Mouse (Mus musculus): ENCODE data around the gene Atraid. TPM values are rescaled to one million over a fixed set of nuclear protein-coding genes. Genes with fewer than 3 reads are reported as not detected.

Atraid gene
- polyA plus RNA-seq, 2 experiments: 28.8 to 50.4 TPM

GRCm38 (mm10) chr5:31081386-31081785, 33.3 kb downstream of the Atraid start:
- TF ChIP-seq CTCF (IDR thresholded peaks at IDR 0.05; ENCODE audit: low read depth) (peak; percentile 90), EP300 (IDR thresholded peaks at IDR 0.05; ENCODE audit: low read depth) (no peak)
- Histone ChIP-seq H3K9ac (replicated peaks) (no peak overlapping the region), H3K4me3 (ENCODE audit: insufficient read depth in 1 of 2, low read depth in 2 of 2, low read length in 2 of 2) (no peak overlapping the region), H3K27me3 (ENCODE audit: control insufficient read depth, insufficient read depth, low read length) (peaks cover 3% of the 10 kb centered on the region; the same call in 1 of the 2 replicates), H3K9me3 (ENCODE audit: control insufficient read depth, low read length) (no peaks in the 10 kb centered on the region), H3K27ac (no peak overlapping the region), H3K4me2 (ENCODE audit: low read depth) (no peak overlapping the region), H3K36me3 (replicated peaks; ENCODE audit: control insufficient read depth, insufficient read depth, low read depth) (peaks cover under 1% of the 10 kb centered on the region; the same call in 1 of the 2 replicates), H3K4me1 (replicated peaks; ENCODE audit: control insufficient read depth in 2 of 2, insufficient read depth in 2 of 2, low read length in 1 of 2) (peaks cover 0 to 7% of the 10 kb centered on the region in 2 experiments; a peak in 2 of 4 replicates)
- WGBS (ENCODE audit: insufficient replicate concordance): 52% methylated on average over 3 of the region's 3 CpGs
- ATAC-seq (ENCODE audit: insufficient read depth) (0 out of 2 replicates have a peak, but pooled peaks have one; percentile 38), DNase-seq (ENCODE audit: low read depth in 3 of 3, low spot score in 3 of 3) (no peak)

- Histone ChIP-seq H3K4me2 (ENCODE audit: low read depth) (no peak overlapping the region), H3K4me1 (replicated peaks; ENCODE audit: control insufficient read depth in 2 of 2, insufficient read depth in 2 of 2, low read length in 1 of 2) (peaks cover 0 to 7% of the 10 kb centered on the region in 2 experiments; a peak in 2 of 4 replicates), H3K4me3 (ENCODE audit: insufficient read depth in 1 of 2, low read depth in 2 of 2, low read length in 2 of 2) (no peak overlapping the region), H3K9ac (replicated peaks) (no peak overlapping the region), H3K36me3 (replicated peaks; ENCODE audit: control insufficient read depth, insufficient read depth, low read depth) (no peaks in the 10 kb centered on the region; the same call in 1 of the 2 replicates), H3K9me3 (ENCODE audit: control insufficient read depth, low read length) (no peaks in the 10 kb centered on the region), H3K27me3 (ENCODE audit: control insufficient read depth, insufficient read depth, low read length) (peaks cover 3% of the 10 kb centered on the region; the same call in 1 of the 2 replicates), H3K27ac (no peak overlapping the region)
- TF ChIP-seq EP300 (IDR thresholded peaks at IDR 0.05; ENCODE audit: low read depth): no peak
- TF ChIP-seq CTCF (IDR thresholded peaks at IDR 0.05; ENCODE audit: low read depth): peak; percentile 82
- ATAC-seq (ENCODE audit: insufficient read depth) (no peak), DNase-seq (ENCODE audit: low read depth in 3 of 3, low spot score in 3 of 3) (no peak)
- 11% methylated on average over 5 of the region's 5 CpGs for WGBS (ENCODE audit: insufficient replicate concordance)
These were observed 34.2 kb downstream of the Atraid start for GRCm38 (mm10) chr5:31082355-31082754.

- DNase-seq (ENCODE audit: low read depth in 3 of 3, low spot score in 3 of 3) (no peak), ATAC-seq (ENCODE audit: insufficient read depth) (no peak)
- Histone ChIP-seq H3K4me2 (ENCODE audit: low read depth) (peak overlapping the region; percentile 8; the same call in 1 of the 2 replicates), H3K36me3 (replicated peaks; ENCODE audit: control insufficient read depth, insufficient read depth, low read depth) (no peaks in the 10 kb centered on the region; the same call in 1 of the 2 replicates), H3K4me1 (replicated peaks; ENCODE audit: control insufficient read depth in 2 of 2, insufficient read depth in 2 of 2, low read length in 1 of 2) (peaks cover 0 to 7% of the 10 kb centered on the region in 2 experiments; a peak in 2 of 4 replicates), H3K9me3 (ENCODE audit: control insufficient read depth, low read length) (no peaks in the 10 kb centered on the region), H3K4me3 (ENCODE audit: insufficient read depth in 1 of 2, low read depth in 2 of 2, low read length in 2 of 2) (no peak overlapping the region), H3K27me3 (ENCODE audit: control insufficient read depth, insufficient read depth, low read length) (peaks cover 3% of the 10 kb centered on the region; the same call in 1 of the 2 replicates), H3K27ac (no peak overlapping the region), H3K9ac (replicated peaks) (no peak overlapping the region; the same call in 1 of the 2 replicates)
- 15% methylated on average over 12 of the region's 12 CpGs for WGBS (ENCODE audit: insufficient replicate concordance)
- no peak for TF ChIP-seq CTCF (IDR thresholded peaks at IDR 0.05; ENCODE audit: low read depth)
- TF ChIP-seq EP300 (IDR thresholded peaks at IDR 0.05; ENCODE audit: low read depth): no peak
These were observed 35.0 kb downstream of the Atraid start for GRCm38 (mm10) chr5:31082935-31083625.

- no peak for TF ChIP-seq CTCF (IDR thresholded peaks at IDR 0.05; ENCODE audit: low read depth)
- TF ChIP-seq EP300 (IDR thresholded peaks at IDR 0.05; ENCODE audit: low read depth): no peak
- peaks cover 0 to 7% of the 10 kb centered on the region in 2 experiments; a peak in 2 of 4 replicates for H3K4me1 ChIP-seq (replicated peaks; ENCODE audit: control insufficient read depth in 2 of 2, insufficient read depth in 2 of 2, low read length in 1 of 2)
- H3K9me3 ChIP-seq (ENCODE audit: control insufficient read depth, low read length): no peaks in the 10 kb centered on the region
- no peak overlapping the region for H3K27ac ChIP-seq
- peaks cover 3% of the 10 kb centered on the region; the same call in 1 of the 2 replicates for H3K27me3 ChIP-seq (ENCODE audit: control insufficient read depth, insufficient read depth, low read length)
- H3K4me2 ChIP-seq (ENCODE audit: low read depth): no peak overlapping the region
- WGBS (ENCODE audit: insufficient replicate concordance): 22% methylated on average over 8 of the region's 8 CpGs
- H3K9ac ChIP-seq (replicated peaks): no peak overlapping the region
- DNase-seq (ENCODE audit: low read depth in 3 of 3, low spot score in 3 of 3) (no peak), ATAC-seq (ENCODE audit: insufficient read depth) (no peak)
- no peak overlapping the region for H3K4me3 ChIP-seq (ENCODE audit: insufficient read depth in 1 of 2, low read depth in 2 of 2, low read length in 2 of 2)
- no peaks in the 10 kb centered on the region for H3K36me3 ChIP-seq (replicated peaks; ENCODE audit: control insufficient read depth, insufficient read depth, low read depth)
These were observed 35.8 kb downstream of the Atraid start for GRCm38 (mm10) chr5:31083949-31084348.

GRCm38 (mm10) chr5:31086606-31087005, 38.5 kb downstream of the Atraid start:
- H3K27me3 ChIP-seq (ENCODE audit: control insufficient read depth, insufficient read depth, low read length): peaks cover 23% of the 10 kb centered on the region
- no peak for DNase-seq (ENCODE audit: low read depth in 3 of 3, low spot score in 3 of 3)
- no peak for TF ChIP-seq EP300 (IDR thresholded peaks at IDR 0.05; ENCODE audit: low read depth)
- H3K4me1 ChIP-seq (replicated peaks; ENCODE audit: control insufficient read depth in 2 of 2, insufficient read depth in 2 of 2, low read length in 1 of 2): peaks cover 0 to 7% of the 10 kb centered on the region in 2 experiments; a peak in 2 of 4 replicates
- WGBS (ENCODE audit: insufficient replicate concordance): 23% methylated on average over 7 of the region's 7 CpGs
- H3K27ac ChIP-seq: no peak overlapping the region
- no peaks in the 10 kb centered on the region for H3K36me3 ChIP-seq (replicated peaks; ENCODE audit: control insufficient read depth, insufficient read depth, low read depth)
- H3K4me3 ChIP-seq (ENCODE audit: insufficient read depth in 1 of 2, low read depth in 2 of 2, low read length in 2 of 2): no peak overlapping the region
- no peaks in the 10 kb centered on the region for H3K9me3 ChIP-seq (ENCODE audit: control insufficient read depth, low read length)
- no peak overlapping the region for H3K9ac ChIP-seq (replicated peaks)
- ATAC-seq (ENCODE audit: insufficient read depth): no peak
- H3K4me2 ChIP-seq (ENCODE audit: low read depth): no peak overlapping the region
